Mouse (Mus musculus) right cerebral cortex, postnatal 14 days (tissue): ENCODE results near the gene Gm10377.
"Not testable (repeated sequence)": the region's sequence is repeated elsewhere in the genome, so short reads cannot be mapped to it uniquely, and the experiment has no call there.

ENCODE experiments used
- DNase-seq: peaks from one replicate; pipeline ENCODE4 v3.0.0; 2022

The Gm10377 gene

DNA sequence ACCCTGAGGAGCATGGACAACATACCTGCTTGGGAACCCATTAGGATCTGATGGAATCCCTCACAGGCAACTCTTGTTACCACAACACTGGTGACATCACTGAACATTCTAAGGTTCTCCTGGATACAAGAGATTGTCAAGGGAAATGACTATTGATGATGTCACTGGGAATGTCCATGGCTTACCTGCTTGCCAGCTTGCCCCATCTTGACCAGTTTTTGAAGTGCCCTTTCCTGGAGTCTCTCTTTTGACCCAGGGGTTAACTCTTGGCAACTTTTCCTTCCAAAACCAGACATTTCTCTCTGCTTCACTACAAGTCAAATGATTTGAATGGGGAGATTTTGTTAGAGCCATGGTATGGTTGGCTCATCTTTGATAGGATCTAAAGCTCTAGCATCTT, at the start of gene Gm10377:
TSS of gene Gm10377 (minus strand) at position 101 of the 400 bp plus-strand sequence.
- not testable (repeated sequence) for DNase-seq

DNA sequence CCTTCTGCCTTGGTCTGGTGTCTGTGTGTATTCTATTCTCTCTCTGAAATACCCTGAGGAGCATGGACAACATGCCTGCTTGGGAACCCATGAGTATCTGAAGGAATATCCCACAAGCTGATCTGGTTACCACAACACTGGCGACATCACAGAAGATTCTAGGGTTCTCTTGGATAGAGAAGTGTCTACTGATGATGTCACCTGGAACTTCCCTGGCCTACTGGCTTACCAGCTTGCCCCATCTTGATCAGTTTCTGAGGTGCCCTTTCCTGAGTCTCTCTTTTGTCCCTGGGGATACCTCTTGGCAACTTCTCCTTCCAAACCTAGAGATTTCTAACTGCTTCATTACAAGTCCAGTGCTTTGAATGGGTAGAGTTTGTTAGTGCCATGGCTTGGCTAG, 29.1 kb downstream of the Gm10377 start, which contains the start of gene Gm3015:
TSS of gene Gm3015 (minus strand) at position 101 of the 400 bp plus-strand sequence.
- not testable (repeated sequence) for DNase-seq
